Mouse (Mus musculus): ENCODE measurements at regions not wholly inside any gene's neighbourhood (a gene's known extent, or its start where the extent isn't known, plus 50 kb on each side); places are given as distances from the start of the nearest gene placed in this dataset.

GRCm38 (mm10) chr6:35376526-35376925 lies 50.6 kb upstream of the Fam180a start:
- no peaks in the 10 kb centered on the region for H3K9me3 ChIP-seq (ENCODE audit: low read length)
- no peak for TF ChIP-seq CTCF (IDR thresholded peaks at IDR 0.05; ENCODE audit: low read depth)
- ATAC-seq = no peak

More at GRCm38 (mm10) chr6:35376526-35376925, 50.6 kb upstream of the Fam180a start:
- Histone ChIP-seq H3K4me1 (ENCODE audit: insufficient read depth, low read length) (no peaks in the 10 kb centered on the region), H3K27me3 (ENCODE audit: insufficient read depth, low read length) (no peaks in the 10 kb centered on the region), H3K9ac (replicated peaks; ENCODE audit: low read length) (no peak overlapping the region), H3K4me3 (ENCODE audit: low read length) (no peak overlapping the region), H3K36me3 (ENCODE audit: insufficient read depth, low read length) (no peaks in the 10 kb centered on the region), H3K27ac (no peak overlapping the region), H3K4me2 (ENCODE audit: low read depth, low read length) (no peak overlapping the region)
- no peak for DNase-seq (ENCODE audit: low spot score)
- 80% methylated on average over 9 of the region's 9 CpGs for WGBS
